Mouse (Mus musculus): ENCODE results near the gene Zfp13.
"Not testable (repeated sequence)": the region's sequence is repeated elsewhere in the genome, so short reads cannot be mapped to it uniquely, and the experiment has no call there.

Zfp13 gene

DNA sequence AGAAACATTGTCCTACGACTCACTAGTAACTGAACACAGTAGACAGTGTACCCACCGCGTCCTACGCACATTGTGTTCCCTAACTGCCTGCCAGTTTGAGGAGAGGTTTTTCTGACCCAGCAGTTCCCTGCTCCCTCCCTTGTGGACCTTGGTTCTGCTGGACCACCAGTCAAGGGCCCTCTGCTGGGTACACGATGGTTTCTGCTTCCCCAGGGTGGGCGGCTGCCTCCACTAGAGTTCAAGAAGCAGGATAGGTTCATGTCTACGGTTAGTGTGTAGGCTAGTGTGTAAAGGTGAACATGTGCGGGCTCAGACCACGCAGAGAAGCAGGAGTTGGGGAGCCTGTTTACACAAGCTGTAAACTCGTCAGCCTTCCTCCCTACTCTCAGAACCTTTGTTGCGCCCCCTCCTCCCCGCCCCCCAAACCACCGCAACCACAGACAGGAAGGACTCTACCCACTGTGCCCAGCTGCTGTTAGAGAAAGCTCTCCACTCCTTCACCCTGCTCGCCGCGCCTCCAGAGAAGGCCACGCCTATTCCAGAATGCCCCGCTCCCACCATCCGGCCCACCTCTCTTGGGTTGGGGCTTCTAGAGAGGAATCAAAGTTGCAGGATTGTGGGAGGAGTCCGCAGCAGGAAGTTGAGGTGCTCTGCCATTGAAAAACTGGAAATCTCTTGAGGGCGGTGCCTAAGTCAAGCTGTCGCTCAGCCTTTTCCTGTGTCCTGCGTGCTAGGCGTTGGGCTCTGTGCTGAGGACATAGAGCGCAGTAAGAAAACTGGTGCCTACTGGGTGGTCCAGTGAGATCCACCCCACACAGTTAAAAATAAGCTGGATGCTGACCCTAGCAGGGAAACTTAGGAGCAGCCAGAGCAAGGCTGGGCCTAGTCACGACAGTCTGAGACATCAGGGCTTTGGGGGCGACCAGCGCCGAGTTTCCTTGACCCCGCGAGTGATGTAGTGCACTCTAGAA, at the start of gene Zfp13:
Zfp13 (minus strand) TSS at position 906 of the 971 bp plus-strand sequence.
- DNase-seq (ENCODE audit: low spot score in 2 of 2), result peak; percentile 66 to 77

DNA sequence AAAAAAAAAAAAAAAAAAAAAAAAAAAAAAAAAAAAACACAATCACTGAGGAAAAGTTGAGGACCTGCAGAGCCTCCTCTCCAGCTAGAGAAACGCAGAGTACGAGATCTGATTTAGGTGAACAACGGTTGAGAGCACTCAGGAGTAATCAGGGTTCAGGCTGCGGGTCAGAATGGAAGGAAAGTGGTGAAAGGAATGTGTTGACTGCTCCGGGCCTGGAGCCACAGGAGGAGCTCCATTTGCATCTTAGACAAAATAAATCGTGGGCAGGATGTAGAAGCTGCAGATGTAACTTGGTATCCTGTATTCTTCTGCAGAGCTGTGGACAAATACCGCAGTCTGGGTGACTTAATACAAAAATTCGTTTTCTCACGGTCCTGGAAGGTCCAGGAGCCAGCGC, 46.6 kb upstream of the Zfp13 start:
- no peak for DNase-seq (ENCODE audit: low spot score in 2 of 2)

DNA sequence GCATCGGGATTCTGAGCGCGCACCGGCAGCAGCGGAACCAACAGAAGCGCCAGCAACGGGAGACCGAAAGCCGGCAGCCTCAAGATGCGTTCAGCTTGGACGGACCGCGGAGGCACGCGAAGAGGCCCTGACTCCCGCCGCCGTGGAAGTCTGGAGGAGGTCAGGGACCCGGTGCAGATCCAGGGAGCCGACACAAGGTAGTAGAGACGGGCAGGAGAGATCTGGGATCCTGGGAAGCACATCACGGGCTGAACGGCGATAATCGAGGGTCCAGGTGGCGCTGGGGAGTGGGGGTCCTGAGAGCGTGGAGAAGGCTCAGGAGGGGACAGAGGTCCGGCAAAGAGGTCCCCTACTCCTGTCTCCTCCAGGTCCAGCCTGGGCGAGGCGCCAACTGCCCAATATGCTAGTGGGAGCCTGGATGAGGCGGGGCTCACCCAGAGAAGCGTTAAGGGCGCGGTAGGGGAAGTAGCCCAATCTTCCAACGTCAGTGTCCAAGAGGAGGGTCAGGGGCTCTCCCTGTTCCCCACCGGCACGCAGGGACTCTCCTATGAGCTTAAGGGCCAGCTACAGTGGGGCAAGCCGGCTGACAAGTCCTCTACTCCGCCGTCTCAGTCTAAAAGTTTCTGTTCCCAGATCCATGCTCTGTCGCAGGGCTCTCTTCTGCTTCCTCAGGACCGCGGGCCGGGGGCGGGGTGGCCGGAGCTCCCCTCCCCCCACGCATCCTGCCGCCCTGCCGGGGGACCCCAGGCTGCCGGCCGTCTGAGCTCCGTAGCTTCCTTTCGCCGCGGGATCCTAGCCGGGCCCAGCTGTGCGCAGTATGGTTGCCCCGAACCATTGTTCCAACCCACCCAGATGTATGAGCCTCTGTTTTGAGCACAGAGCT, 45.6 kb upstream of the Zfp13 start, which contains the start of gene Mmp25:
Mmp25 (minus strand) TSS at position 665 of the 883 bp plus-strand sequence.
- DNase-seq (ENCODE audit: low spot score in 2 of 2), result no peak

DNA sequence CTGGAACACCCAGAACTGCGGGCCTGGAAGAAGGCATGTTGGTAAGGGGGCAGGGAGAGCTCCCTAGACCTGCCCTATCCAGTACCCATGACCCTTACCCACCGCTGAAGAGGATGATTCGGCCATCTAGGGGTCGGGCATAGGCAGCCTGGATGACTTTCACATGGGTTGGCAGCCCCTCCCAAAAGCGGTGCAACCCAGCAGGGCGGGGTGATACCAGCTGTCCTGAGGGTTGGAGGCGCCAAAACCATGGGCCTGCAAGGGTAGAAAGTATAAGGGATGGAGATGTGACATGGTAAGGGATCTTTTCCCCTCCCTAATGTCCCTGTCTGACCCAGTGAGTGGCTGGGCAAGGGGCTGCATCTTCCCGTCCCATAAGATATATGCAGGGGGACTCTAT, 32.0 kb upstream of the Zfp13 start:
- DNase-seq (ENCODE audit: low spot score in 2 of 2), result no peak

DNA sequence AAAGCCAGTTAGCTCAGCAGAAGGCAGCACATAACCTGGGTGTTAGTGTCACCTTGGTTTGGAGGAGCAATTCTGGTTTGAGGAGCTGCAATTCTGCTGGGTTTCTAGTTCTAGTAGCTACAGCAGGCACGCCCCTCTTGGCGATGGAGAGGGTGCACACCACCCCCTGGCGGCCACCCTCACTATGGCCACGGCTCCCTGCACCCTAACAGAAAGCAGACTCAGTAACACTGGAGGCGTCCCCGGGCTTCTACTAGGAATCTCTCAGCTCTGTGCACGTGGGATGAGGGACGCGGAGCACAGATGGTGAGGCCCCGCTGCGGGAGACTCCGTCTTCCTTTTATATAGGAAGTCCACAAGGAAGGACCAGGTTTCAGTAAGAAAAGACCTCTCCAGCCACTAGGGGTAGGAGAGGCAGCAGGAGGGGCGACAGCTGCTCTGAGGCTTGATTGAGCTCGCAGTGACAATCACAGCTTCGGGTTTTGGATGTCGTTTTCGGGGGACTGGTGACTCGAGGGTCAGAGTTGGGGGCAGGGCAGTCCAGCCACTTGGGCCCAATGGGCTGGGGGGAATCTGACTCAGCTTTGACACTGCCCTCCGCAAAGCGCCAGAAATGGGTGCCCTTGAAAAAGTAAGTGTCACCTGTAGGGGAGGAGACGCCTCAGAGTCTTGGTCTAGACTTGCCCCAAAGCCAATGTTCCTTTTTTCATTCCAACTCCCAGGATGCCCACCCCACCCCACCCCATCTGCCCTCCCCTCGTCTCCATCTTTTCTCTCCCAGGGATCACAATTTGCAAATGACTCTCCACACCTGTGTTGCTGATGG, 31.1 kb upstream of the Zfp13 start:
- peak; percentile 83 to 88 for DNase-seq (ENCODE audit: low spot score in 2 of 2)

DNA sequence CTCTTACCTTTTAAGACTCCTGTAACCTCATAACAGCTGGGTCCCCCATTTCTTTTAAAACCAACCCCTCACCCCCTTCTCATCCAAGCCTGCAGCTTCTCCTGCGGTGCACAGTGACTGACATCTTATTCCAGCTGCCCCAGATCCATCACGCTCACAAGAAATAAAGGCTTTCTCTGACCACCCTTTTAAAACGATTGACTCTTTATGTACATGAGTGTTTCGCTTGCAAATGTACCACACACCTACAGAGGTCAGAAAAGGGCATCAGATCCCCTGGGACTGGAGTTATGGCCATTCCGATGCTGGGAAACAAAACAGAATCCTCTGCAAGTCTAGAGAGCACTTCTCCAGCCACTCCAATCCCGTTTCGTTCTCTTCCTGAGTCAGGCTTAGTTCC, 28.5 kb upstream of the Zfp13 start:
- no peak for DNase-seq (ENCODE audit: low spot score in 2 of 2)

DNA sequence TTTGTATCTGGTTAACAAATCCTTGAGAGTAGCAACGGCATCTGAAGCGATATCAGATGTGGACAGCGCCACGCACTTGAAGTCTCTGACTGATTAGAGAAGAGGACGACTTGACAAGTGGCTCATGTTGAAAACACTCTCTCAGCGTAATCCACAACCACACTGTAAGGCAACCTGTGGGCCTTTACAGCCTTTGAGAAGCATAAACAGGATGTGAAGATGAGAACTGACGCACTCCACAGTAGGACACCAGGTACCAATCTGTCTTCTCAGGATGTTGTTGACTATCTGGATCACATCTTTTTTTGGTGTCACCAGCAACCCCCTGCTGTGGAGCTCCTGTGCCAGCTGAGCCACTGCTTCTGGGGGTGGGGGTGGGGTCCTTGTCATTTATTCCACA, 21.1 kb upstream of the Zfp13 start:
- DNase-seq (ENCODE audit: low spot score in 2 of 2), result no peak

DNA sequence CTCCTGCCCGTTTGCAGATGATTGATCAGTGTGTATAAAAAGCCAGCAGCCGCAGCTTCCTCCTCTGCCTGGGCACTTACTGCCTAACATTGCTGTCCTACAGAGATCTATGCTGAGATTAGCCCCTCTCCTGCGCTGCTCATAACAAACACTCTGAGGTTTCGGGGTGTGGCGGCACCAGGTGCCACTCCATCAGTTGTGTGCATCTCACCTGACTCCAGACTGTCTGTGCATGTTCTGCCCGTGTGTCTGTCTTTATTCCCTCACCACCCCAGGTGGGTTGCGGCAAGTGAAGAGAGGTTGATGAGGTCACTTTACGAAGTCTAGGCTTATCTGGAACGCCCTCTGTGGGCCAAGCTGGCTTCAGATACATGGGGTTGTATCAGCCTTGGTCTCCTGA, 17.8 kb upstream of the Zfp13 start:
- DNase-seq (ENCODE audit: low spot score in 2 of 2), result no peak

DNA sequence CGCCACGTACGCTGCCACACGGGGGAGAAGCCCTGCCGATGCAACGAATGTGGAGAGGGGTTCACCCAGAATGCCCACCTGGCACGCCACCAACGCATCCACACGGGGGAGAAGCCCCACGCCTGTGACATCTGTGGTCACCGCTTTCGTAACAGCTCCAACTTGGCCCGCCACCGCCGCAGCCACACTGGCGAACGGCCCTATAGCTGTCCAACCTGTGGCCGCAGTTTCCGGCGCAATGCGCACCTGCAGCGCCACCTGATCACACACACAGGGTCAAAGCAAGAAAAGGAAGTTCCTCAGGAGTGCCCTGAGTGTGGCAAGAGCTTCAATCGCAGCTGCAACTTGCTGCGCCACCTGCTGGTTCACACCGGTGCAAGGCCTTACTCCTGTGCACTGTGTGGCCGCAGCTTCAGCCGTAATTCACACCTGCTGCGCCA, 11.1 kb upstream of the Zfp13 start:
- DNase-seq (ENCODE audit: low spot score in 2 of 2), result peak in 1 of 2 experiments; percentile 31

DNA sequence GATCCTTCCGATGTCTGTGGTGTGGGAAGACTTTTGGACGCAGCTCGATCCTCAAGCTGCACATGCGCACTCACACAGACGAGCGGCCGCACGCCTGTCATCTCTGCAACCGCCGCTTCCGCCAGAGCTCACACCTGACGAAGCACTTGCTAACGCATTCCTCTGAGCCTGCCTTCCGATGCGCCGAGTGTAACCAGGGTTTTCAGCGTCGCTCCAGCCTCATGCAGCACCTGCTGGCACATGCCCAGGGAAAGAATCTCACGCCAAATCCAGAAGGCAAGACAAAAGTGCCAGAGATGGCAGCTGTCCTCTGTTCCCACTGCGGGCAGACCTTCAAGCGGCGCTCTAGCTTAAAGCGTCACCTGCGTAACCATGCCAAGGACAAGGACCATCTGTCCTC, 10.3 kb upstream of the Zfp13 start:
- no peak for DNase-seq (ENCODE audit: low spot score in 2 of 2)

DNA sequence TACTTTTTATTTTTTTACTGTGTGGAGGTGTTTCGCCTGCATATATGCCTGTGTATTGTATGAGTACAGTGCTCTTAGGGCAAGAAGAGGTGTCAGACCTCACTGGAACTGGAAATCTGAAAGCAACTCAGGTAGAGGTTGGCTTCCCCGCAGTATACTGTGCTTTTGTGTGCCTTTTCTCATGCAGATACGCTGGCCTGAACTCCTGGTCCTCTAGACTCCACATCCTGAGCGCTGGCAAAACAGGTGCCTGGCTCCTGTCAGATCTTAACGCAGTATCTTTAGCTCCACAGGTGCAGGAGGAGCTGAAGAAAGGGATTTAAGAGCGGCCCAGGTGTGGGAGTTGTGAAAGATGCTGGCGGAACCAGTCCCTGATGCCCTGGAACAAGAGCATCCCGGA, 5.9 kb upstream of the Zfp13 start:
- no peak for DNase-seq (ENCODE audit: low spot score in 2 of 2)

DNA sequence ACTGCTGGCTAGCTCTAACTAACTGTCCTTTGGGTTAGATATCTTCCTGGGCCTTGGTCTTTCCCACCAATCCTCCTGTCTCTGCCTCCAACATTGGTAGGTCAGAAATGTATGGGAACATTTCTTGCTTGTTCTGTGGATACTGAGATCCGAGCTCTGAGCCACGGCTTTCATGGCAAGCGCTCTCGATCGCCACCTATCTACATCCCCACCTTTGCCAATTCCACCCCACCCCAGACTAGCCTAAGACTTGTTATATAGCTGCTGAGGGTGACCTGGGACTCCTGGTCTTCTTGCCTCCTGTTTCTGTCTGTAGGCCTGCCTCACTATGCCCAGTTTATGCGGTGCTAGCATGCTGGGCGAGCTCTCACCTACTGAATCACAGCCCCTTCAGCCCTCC, 5.1 kb upstream of the Zfp13 start:
- no peak for DNase-seq (ENCODE audit: low spot score in 2 of 2)

DNA sequence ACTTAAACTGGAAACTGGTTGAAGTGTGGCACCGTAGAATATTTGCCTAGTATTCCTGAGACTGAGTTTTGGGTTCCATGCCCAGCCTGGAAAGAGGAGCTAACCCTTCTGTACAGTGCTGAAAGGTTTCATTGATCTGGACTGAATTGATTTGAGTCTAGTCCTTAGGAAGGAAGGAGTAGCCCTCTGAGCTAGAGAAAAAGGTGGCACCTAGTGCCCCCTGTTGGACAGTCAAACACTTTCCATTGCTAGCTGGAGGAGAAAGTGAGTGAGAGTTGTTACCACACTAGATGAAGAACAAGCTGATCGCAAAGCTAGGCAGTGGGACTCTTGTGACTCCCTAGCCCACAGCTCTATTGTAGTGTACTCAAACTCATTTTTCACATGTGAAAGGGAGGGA, 4.3 kb upstream of the Zfp13 start:
- no peak for DNase-seq (ENCODE audit: low spot score in 2 of 2)

DNA sequence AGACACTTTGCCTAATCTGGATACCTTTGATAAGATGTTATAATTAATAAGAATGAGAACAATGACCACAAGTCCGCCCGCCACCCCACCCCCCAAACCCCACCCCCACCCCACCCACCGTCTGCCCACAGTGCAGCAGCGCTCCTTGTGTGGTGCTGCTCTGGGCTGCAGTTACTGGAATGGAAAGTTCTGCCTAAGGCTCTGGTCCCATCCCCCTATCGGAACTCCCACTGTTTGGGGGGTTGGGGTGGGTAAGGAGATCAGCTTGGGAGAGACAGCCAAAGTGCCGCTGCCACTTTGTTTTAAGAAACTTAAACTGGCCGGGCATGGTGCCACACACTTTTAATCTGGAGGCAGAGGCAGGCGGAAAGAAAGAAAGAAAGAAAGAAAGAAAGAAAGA, 3.8 kb upstream of the Zfp13 start:
- DNase-seq (ENCODE audit: low spot score in 2 of 2), result no peak

DNA sequence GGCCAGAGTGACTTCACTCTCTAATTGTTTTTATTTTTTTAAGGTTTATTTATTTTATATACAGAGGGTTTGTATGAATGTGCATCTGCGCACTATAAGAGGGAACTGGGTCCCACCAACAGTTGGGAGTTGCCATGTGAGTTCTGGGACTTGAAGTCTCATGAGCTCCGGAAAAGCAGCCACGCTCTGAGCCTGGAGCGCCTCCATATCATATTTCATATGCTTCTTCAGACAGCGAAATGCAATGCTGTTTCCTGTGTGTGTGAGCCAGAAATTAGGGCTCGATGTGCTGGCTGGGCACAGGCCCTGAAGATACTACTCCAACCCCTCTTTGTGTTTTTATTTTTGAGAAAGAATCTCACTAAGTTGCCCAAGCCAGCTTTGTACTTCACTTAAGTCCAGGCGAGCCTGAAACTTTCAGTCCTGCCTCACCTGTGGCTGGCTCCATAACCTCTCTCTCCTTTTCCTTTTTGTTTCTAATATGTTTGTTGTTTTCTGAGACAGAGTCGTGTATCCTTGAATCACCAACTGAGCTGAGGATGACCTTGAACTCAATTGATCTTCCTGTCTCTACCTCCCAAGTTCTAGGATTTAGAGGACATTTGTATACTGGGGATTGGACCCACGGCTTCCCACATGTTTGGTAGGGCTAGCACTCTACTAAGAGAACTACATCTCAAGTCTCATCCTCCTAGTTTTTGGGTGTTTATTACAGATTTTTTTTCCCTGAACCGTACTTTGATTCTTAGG, 2.7 kb upstream of the Zfp13 start:
- no peak for DNase-seq (ENCODE audit: low spot score in 2 of 2)

DNA sequence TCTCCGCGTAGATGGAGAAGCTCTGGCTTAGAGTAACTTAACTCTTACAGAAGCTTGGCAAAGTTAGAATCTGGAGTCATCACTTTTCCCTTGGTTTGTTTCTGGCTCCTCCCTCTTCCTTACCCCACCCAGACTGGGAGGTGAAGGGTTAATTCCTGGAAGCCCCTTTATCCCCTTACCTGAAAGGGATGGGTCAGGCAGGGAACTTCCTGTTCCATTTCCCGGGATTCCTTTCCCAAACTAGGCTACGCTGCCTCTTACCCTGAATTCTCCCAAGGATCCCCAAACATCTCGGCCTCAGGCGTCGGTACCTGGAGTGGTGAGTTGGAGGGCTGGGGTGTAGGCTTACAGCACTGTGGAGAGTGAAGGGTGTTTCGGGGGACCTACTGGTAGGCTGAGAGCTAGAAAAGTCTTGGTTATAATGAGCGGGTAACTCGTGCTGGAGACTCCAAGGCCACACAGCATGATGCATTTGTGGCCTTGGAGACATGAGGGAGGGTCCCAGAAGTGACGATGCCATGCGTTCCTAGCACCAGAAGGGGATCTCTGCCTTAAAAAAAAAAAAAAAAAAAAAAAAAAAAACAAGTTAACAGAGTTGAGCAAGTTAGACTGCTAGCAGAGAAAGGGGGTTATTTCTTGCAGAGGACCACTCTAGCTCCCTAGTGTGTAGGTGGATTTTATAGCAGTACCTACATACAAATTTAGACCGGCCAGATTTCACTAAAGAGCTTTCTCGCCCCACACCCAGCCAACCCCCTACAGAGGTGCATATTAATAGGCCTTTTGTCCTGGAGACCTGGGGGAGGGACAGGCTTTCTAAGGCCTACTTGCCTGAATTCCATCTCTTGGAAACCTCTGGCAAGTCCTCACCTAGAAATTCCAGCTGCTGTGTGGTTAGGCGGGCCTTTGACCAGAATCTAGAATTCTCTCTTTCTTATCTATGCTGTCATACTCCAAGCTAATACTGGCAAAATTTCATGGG, 1.6 kb upstream of the Zfp13 start, which contains the start of gene Zscan10:
Zscan10 (plus strand) TSS at position 216 of the 982 bp plus-strand sequence.
- no peak for DNase-seq (ENCODE audit: low spot score in 2 of 2)

DNA sequence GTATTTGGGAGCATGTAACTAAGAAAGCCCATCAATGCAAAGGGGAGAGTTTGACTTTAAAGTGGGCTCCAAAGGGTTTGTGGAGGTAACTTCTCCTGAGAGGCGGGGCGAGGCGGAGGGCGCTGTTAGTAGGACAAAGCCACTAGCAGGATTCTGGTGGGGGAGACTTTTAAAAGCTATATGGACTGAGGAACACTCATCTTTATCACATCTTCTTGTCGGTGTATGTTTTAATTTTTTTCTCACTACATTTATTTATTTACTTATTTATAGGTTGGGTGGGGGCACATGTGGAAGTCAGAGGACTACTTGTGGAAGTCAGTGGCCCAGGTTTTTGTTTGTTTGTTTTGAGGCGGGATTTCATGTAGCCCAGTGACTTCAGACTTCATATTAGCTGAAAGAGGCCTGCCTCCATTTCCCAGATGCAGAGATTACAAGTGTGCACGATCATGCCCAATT, 347 bp upstream of the Zfp13 start:
- no peak for DNase-seq (ENCODE audit: low spot score in 2 of 2)

DNA sequence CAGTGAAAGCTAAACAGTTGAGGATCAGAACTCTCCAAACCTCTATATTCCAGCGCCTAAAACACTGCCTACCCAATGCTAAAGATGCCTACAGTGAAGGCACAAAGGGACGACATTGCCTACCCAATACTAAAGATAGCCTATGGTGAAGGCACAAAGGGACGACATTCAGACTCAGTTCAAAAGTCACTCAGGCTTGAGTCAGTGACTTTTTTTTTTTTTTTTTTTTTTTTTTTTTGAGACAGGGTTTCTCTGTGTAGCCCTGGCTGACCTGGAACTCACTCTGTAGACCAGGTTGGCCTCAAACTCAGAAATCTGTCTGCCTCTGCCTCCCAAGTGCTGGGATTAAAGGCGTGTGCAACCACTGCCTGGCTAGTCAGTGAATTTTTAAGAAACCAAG, 4.1 kb downstream of the Zfp13 start:
- DNase-seq (ENCODE audit: low spot score in 2 of 2), result not testable (repeated sequence)

DNA sequence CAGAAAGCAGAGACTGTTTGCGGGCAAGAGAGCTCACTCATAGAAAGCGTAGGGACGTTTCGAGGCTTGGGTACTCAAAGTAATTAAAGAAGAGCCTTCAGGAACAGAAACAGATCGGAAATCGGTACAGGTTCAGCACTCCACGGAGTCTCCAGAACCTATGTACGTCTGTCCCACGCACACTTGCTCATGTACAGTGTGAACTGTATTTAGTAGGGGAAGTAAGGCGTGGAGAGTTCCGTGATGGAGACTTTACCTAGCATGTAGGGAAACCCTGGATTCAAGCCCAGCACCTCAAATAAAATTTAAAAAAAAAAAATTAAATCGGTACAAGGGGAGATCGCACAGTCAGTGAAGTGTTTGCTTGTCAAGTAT, 6.4 kb downstream of the Zfp13 start:
- DNase-seq (ENCODE audit: low spot score in 2 of 2), result no peak

Measured in frontal cortex, postnatal 36 days (tissue).